Mouse (Mus musculus) v-Abl transformed pro-B cells (cell line): ENCODE measurements around the gene Fgf6.

Experiments used
- in situ Hi-C, 2 experiments: fragments of 400-800 bp; cut with MboI; formaldehyde crosslinking; loops; one replicate each; pipeline ENCODE4 v1.15.1; 2025; ENCODE audit not compliant: unreplicated experiment in 2 of 2

Gene Fgf6

GRCm38 (mm10) chr6:127014906-127015770, at the start of gene Fgf6:
Fgf6 (plus strand) TSS chr6:127015586.
- in situ Hi-C loops: no loop called here

- in situ Hi-C loops: loop anchor here in 1 of 2 experiments (10.0 kb wide), 1 partner anchor 178 kb away; no protein-coding TSS in a partner anchor
Measured at GRCm38 (mm10) chr6:126966241-126967026, 49.0 kb upstream of the Fgf6 start.

- in situ Hi-C loops: no loop called here
Measured at GRCm38 (mm10) chr6:126981539-126982234, 33.7 kb upstream of the Fgf6 start.

- in situ Hi-C loops: no loop called here
Measured at GRCm38 (mm10) chr6:126993676-126994075, 21.7 kb upstream of the Fgf6 start.

GRCm38 (mm10) chr6:126995494-126995893, 19.9 kb upstream of the Fgf6 start:
- in situ Hi-C loops: no loop called here

- in situ Hi-C loops: no loop called here
Measured at GRCm38 (mm10) chr6:126996399-126996798, 19.0 kb upstream of the Fgf6 start.

GRCm38 (mm10) chr6:127005646-127006045, 9.7 kb upstream of the Fgf6 start:
- in situ Hi-C loops: no loop called here

GRCm38 (mm10) chr6:127006551-127006950, 8.8 kb upstream of the Fgf6 start:
- in situ Hi-C loops: no loop called here

GRCm38 (mm10) chr6:127010021-127010420, 5.4 kb upstream of the Fgf6 start:
- in situ Hi-C loops: no loop called here

GRCm38 (mm10) chr6:127011947-127012535, 3.3 kb upstream of the Fgf6 start:
- in situ Hi-C loops: no loop called here

GRCm38 (mm10) chr6:127019254-127019653, 3.9 kb downstream of the Fgf6 start:
- in situ Hi-C loops: no loop called here

GRCm38 (mm10) chr6:127020431-127020830, 5.0 kb downstream of the Fgf6 start:
- in situ Hi-C loops: loop anchor here in 1 of 2 experiments (5.0 kb wide), 1 partner anchor 52 kb away; the partner anchor contains the start of gene Fgf23

- in situ Hi-C loops: loop anchor here in 1 of 2 experiments (5.0 kb wide), 1 partner anchor 47 kb away; the partner anchor contains the start of gene Fgf23
Measured at GRCm38 (mm10) chr6:127024836-127025235, 9.4 kb downstream of the Fgf6 start.

GRCm38 (mm10) chr6:127034760-127035159, 19.4 kb downstream of the Fgf6 start:
- in situ Hi-C loops: no loop called here

- in situ Hi-C loops: no loop called here
Measured at GRCm38 (mm10) chr6:127044909-127045308, 29.5 kb downstream of the Fgf6 start.

- in situ Hi-C loops: no loop called here
Measured at GRCm38 (mm10) chr6:127050847-127051246, 35.5 kb downstream of the Fgf6 start.

GRCm38 (mm10) chr6:127056990-127057588, 41.7 kb downstream of the Fgf6 start:
- in situ Hi-C loops: no loop called here

GRCm38 (mm10) chr6:127059975-127060374, 44.6 kb downstream of the Fgf6 start:
- in situ Hi-C loops: no loop called here

- in situ Hi-C loops: no loop called here
Measured at GRCm38 (mm10) chr6:127063915-127064314, 48.5 kb downstream of the Fgf6 start.

GRCm38 (mm10) chr6:127064815-127065214, 49.4 kb downstream of the Fgf6 start:
- in situ Hi-C loops: no loop called here
